Mouse (Mus musculus) adipocyte (in vitro differentiated cells): ENCODE data around the gene Bco1.
A peak's percentile ranks its signal among the peaks of the same experiment; 100 is the strongest.

ENCODE experiments used
- DNase-seq: peaks from one replicate; pipeline ENCODE4 v3.0.0-alpha.2; 2016; ENCODE audit warnings: low spot score

The Bco1 gene

DNA sequence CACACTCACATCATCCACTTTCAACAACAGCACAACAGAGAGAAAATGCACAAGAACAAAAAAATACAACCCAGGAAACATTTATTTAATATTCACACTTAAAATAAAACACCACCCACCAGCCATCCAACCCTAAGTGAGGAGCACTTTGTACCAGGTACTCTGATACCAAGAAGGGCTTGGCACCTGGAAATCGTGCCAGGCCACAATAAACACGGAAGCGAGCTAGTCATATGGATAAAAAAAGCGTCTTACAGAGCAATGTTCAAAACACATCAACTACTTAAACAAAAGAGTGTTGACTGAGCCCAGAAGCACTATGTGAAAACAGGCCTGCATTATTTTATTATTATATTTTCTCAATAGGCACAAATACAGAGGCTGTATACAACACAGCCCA is 60.5 kb downstream of the Bco1 start:
- DNase-seq: no peak

- no peak for DNase-seq
Observed at GRCm38 (mm10) chr8:117156866-117157768, 61.5 kb downstream of the Bco1 start.

GRCm38 (mm10) chr8:117157769-117158091 is 62.1 kb downstream of the Bco1 start:
- peak; percentile 96 for DNase-seq

DNA sequence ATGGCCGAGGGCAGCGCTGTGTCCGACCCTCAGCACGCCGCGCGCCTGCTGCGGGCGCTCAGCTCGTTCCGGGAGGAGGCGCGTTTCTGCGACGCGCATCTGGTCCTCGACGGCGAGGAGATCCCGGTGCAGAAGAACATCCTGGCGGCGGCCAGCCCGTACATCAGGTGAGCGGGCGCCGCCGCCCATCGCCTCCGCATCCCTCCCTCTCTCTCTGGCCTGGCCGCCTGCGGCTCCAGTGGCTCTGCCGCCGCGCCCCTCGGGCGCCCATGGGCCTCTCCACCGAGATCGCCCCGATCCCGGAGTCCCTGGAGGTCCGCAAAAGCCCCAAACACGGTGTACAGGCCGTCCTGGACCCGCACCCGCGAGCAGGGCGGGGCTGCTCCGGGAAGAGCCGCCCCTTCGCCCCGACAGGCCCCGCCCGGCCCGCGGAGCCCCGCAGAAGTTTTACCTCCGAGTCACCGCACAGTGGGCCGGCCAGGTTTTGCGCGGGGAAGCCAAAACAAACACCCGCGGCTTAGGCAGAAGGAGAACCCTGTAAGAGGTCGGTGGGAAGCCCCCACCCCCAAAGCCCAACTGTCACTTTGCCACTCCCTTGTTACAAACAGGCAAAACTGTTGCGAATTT is 62.6 kb downstream of the Bco1 start, which contains the start of gene Gan:
TSS of gene Gan (plus strand) at position 1 of the 627 bp plus-strand sequence.
- peak; percentile 33 for DNase-seq

GRCm38 (mm10) chr8:117159031-117159430 is 63.4 kb downstream of the Bco1 start:
- peak; percentile 45 for DNase-seq

GRCm38 (mm10) chr8:117164912-117165311 is 69.3 kb downstream of the Bco1 start:
- no peak for DNase-seq

GRCm38 (mm10) chr8:117165542-117165941 is 69.9 kb downstream of the Bco1 start:
- DNase-seq: no peak

GRCm38 (mm10) chr8:117166515-117166914 is 70.9 kb downstream of the Bco1 start:
- no peak for DNase-seq

- no peak for DNase-seq
Observed at GRCm38 (mm10) chr8:117167243-117167883, 71.7 kb downstream of the Bco1 start.

GRCm38 (mm10) chr8:117168378-117168777 is 72.7 kb downstream of the Bco1 start:
- DNase-seq: no peak

GRCm38 (mm10) chr8:117171826-117172225 is 76.2 kb downstream of the Bco1 start:
- no peak for DNase-seq

- DNase-seq: peak; percentile 63
Observed at GRCm38 (mm10) chr8:117172904-117173303, 77.2 kb downstream of the Bco1 start.

DNA sequence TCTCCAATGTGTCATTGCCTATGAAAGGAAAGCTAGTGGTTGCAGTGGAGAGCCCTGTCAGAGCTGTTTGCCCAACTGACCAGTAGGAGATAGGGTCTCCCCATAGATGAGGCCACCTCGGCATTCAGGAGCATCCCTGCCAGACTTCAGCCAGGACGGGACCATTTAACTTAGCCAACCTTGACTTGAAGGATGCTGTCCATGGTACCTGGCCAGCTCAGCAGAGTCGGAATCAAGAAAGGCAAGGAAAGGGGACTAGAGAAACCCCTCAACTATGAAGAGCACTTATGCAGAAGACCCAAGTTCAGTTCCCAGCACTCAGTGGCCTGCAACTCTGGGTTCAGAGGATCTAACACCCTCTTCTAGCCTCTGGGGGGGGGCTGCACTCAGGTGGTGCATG is 78.0 kb downstream of the Bco1 start:
- DNase-seq: no peak

- DNase-seq: no peak
Observed at GRCm38 (mm10) chr8:117174536-117174935, 78.9 kb downstream of the Bco1 start.

DNA sequence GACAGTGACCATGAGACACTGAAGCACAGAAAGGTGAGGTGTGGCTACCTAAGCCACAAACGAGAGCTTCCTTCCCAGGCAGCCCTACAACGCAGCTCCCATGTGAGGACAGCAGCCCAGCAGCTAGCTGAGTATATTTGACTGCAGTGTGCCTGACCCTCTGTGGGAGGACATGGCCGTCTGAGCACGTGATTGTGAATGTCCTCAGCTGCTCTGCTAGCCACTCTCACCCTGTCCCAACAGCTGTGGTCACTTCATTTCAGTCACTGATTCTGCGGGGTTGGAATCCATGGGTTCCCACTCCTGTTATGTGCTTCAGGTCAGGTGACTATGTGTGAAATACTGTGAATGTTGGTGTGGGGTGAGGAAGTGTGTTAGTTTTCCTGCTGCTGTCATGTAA is 80.7 kb downstream of the Bco1 start:
- no peak for DNase-seq

GRCm38 (mm10) chr8:117177236-117177635 is 81.6 kb downstream of the Bco1 start:
- no peak for DNase-seq

DNA sequence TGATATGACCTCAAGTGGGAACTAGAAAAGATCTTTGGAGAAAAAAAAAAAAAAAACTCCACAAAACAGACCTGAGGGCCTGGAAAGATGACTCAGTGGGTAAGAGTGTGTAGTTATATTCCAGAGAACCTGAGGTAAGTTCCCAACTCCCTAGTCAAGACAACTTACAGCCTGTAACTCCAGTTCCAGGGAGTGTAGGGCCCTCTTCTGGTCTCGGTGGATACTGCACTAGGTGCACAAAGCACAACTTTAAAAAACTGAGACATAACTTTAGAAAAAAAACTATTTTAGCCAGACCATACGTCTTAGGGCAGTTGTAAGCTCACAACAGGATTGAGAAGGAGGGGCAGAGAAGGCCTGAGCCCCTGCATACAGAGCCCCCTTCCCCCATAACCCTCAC is 82.4 kb downstream of the Bco1 start:
- no peak for DNase-seq

GRCm38 (mm10) chr8:117178676-117179075 is 83.0 kb downstream of the Bco1 start:
- peak; percentile 29 for DNase-seq

DNA sequence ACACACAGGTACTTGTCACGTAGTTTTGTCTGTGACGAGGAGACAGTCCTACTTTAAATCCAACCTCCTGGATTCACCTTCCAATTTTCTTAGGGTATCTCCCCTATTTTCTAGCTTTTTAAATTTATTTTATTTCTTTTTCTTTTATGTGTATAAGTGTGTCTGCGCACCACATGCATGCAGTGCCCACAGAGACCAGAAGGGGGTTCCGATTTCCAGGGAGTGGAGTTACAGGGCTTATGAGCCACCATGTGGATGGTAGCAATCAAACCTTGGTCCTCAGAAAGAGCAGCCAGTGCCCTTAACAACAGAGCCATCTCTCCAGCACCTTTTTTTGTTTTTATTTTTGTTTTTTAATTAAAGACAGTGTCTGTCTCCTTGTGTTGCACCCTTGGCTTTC is 87.1 kb downstream of the Bco1 start:
- DNase-seq: no peak
